Mouse (Mus musculus) kidney, adult 2 months (tissue): ENCODE results near the gene Lats2.

Source experiments
- CTCF ChIP-seq: fragments of 200-500 bp; conservative IDR thresholded peaks from 2 replicates; pipeline ENCODE4 v1.5.1; 2011; ENCODE audit warnings: low read depth, mild to moderate bottlenecking, control low read depth, low read length, moderate library complexity, mixed read lengths; ENCODE audit not compliant: insufficient read depth, insufficient read length
- POLR2A ChIP-seq: fragments of 200-500 bp; IDR thresholded peaks from one replicate; pipeline ENCODE4 v1.6.1; 2011; ENCODE audit warnings: low read depth, low read length, control low read depth

GRCm38 (mm10) chr14:57695550-57695949 is 62.6 kb downstream of the Lats2 start:
- peak; percentile 52 for TF ChIP-seq CTCF
- no peak for TF ChIP-seq POLR2A
